Mouse (Mus musculus) T-helper 17 cell (primary cell): ENCODE measurements around the gene Fbf1.

Source experiments
- in situ Hi-C, 2 experiments: fragments of 300-600 bp; cut with MboI, MseI; formaldehyde crosslinking; loops; 1 replicate in 1 of 2; 2 replicates in 1 of 2; pipeline ENCODE4 v1.15.1; 2025; ENCODE audit warnings: high pct_unique_total_duplicates in 2 of 2

The Fbf1 gene

DNA sequence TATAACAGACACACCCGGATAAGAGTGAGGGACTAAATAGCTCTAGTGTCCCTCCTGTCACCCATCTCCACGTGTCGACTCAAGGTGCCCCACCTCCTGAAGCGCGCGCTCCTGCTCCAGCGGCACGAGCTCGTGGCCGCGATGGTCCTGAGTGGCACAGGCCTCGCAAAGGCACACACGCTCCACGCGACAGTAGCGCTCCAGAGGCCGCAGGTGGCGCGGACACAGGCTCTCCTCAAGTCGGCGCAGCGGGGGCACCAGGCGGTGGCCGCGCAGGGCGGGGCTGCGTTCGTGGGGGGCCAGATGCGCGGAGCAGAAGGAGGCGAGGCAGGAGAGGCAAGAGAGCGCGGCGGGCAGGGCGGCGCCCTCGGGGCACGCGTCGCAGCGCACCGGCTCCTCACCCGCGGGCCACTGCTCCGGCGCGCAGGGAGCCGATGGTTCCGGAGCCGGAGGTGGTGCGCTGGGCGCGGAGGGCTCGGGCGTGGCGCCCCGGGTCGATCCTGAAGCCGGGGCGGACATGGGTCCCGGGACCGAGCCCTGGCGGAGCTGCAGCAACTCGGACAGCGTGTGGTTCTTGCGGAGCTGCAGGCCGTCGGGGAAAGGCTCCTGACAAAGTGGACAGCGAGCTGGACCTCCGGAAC, 58.4 kb downstream of the Fbf1 start:
- in situ Hi-C loops, result no loop called here

DNA sequence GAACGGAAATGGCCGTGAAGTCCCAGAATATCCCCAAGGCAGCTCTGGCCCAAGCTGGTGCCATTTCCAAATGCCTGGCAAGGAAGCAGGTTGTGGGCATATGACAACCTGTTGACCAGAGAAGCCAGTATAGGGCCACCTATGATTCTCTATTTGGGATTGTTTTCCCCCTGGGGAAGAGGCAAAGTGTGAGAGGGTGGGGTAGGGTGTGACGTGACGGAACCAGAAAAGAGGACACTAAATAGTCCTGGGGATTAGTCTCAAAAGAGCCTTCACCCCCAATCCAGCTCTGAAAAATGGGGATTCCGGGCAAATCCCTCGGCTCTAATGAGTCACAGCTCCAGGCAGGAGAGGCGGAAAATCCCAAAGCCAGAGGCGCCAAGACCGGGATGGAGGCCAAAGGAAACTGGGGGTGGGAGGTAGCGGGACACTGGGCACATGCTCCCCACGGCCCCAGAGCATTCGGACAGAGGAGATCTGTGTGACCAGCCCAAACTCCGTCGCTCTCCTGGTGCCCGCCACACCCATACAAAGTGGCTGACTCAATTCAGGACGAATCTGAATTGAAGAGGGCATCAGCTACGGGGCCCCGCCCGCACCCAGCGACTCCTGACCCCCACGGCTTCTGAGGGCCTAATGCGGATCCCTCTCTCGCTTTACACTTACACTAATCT, 59.4 kb downstream of the Fbf1 start:
- in situ Hi-C loops, result no loop called here

DNA sequence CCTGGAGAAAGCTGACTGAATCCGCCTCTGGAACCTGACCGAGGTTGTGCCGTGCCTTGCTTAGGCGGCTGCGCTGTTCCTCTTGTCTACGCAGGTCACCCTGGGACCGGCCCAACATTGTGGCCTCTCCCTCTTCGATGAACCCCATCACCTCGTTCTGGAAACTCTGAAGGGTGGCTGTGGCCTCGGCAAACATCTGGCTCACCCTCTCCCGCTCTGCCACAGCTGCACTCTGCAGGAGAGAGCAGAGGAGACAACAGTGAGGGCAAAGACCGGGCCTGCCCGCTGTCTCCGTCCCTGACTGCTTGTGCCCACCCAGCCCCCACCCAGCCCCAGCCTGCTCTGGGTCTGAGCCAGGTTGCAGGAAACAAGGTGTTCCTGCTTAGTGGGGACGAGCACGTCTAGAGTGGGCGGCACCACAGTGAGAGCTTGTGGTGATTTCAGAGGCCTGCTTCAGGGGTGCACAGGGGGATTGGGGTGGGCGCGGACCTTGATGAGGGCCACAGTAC, 60.1 kb downstream of the Fbf1 start:
- in situ Hi-C loops, result no loop called here

DNA sequence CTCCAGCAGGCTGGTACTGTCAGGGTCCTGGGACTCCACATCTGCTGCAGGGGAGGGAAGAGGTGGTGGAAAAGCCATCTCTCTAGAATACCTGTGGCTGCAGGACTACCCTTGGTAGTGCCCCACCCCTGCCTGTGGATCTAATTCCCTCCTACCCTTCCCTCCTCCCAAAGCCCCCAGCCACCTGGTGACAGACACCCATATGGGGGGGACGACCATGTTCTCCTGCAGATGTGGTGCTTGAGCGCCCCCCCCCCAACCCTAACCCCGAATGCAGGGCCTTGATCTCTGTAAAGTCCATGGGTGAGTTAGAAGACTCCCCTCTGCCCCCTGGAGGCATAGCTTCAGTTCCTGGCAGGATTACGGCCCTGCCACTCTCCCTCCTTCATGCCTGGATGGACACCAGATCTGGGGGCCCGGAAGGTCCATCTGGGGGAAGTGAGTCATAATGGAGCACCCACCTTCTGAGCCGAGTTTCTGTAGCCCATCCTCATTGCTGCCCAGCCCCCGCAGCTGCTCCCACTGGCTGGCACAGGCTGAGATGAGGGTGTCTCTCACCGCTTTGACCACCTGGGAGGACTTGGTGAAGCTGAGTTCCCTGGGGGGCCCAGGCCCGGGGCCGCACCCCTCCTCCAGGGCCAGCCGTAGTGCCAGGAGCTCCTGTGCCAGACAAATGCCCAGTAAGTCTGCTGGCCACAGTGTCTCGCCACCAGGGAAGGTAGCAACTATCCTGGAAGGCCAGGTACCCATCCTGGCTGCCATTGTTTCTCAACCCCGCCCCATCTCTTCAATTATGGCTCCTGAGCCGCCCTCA, 60.8 kb downstream of the Fbf1 start:
- in situ Hi-C loops, result no loop called here

DNA sequence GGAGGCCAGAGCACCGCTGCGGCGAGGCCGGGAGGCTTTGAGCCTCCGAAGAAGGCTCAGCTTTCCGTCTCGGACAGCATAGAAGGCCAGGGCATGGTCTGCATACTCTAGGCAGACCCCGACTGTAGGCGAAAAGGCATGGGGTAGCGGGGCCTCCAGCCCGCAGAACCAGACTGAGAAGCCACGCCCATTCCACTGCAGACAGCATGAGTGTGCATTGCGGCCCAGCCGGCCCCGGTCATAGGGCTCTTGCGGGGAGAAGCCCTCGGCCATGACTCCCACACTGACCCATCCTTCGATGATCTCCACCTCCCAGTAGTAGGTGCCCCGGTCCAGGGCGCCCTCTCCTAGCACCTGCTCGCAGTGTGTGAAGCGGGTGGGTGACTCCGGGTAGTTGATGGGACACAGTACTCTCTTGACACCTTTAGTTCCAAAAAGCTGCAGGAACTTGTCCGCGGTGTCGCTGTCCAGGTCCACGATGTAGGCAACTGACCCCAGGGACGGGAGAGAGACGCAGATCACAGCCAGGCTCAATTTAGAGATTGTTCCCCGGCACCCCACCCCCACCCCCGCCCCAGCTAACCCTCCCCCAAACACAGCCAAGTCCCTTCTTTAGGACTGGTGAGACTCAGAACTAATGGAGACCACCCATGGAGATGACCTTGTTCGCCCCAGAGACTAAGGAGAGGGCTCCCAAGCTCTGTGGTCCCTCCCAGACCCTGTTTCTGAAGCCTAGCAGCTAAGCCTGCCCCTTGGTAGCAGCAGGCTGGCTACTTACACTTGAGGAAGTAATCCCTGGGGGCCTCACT, 61.6 kb downstream of the Fbf1 start:
- in situ Hi-C loops, result no loop called here

DNA sequence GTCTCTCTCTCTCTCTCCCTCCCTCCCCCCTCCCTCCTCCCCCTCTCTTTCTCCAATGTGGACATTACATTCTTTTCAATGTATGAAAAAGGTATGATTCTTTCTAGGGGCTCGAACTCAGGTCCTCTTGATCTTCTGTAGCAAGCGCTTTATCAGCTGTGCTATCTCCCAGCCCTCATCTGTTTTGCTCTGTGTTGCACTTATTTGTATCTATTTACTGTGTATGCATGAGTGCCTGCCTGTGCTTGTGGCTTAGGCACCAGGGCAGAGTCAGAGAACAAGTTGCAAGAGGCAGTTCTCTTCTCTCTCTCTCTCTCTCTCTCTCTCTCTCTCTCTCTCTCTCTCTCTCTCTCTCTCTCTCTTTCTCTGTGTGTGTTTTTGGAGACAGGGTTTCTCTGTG, 62.9 kb downstream of the Fbf1 start:
- in situ Hi-C loops, result no loop called here

DNA sequence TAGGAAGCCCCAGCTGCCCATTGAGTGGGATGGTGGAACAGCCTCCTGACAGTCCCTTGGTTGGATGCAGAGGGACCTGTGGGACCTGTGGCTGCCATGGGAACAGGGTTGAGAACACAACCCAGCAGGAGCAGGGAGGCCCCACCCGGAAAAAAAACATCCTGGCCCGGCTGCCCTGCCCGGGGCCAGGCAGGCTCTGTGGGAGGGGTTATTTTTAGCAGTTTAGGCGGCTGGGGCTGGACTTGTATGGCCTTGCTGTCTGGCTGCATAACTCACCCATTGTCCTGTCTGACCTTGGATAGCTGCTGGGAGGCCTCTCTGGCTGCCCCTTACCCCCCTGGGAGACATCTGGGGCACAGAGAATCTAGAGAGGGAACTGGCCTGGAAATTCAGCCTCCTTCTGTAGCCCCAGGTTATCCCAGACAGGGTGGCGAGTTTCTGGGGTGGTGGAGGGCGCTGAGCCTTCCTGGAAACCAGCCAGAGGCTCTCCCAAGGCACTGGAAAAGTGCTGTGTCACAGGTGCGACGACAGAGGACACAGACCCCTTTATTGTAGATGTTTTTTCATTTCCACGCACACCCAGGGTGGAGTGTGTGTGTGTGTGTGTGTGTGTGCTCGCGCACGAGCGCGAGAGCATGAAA, 63.8 kb downstream of the Fbf1 start:
- in situ Hi-C loops, result no loop called here

DNA sequence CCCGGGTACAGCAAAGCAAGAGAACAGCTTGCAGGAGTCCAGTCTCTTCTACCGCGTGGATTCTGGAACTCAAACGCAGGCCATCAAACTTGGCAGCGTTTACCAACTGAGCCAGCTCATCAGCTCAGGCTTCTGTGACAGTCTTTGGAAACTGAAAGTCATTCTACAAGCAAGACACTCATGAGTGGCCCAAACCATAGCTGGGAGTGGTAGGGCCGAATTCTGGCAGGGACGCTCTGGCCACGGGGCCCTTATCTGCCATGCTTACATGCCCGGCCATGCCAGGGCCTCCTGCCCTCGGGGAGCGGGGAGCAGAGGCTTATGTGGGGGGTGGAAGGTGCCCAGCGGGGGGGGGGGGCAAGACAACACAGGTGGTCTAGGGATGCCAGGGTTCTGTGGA, 64.4 kb downstream of the Fbf1 start:
- in situ Hi-C loops, result no loop called here

DNA sequence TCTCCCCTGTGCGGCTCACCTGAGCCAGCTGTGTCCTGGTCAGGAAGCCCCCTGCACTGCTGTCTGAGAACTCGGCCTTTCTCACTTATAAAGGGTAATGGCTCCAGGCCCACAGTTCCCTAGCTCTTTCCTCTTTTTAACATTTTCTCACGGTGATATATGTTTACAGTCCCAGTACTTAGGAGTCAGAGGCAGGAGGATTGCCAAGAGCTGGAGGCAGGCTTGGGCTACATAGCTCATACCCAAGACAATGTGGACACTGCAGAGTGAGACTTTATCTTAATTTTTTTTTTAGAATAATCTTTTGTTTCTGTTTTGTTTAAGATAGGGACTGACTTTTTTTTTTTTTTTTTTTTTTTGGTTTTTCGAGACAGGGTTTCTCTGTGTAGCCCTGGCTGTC, 65.5 kb downstream of the Fbf1 start:
- in situ Hi-C loops, result no loop called here

DNA sequence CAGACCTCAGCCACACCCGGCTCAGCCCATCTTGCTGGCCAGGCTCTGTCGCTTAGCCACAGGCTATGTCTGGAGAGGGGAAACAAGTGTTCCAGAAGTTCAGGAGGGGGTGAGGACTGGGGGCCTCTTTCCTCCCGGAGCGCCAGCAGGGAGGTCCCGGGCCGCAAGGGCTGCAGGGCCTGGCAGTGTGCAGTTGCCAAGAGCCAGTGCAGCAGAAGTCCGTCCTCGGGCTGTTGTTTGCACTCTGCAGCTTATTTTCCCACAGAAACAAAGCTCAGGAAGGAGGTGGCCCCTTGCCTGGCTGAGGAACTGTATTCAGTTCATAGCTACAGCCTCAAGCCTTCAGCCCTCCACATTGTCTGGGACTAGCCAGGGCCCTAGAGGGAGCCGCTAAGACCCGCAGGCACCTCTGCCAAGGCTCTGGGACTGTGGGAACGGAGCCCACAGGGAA, 66.0 kb downstream of the Fbf1 start:
- in situ Hi-C loops, result no loop called here

DNA sequence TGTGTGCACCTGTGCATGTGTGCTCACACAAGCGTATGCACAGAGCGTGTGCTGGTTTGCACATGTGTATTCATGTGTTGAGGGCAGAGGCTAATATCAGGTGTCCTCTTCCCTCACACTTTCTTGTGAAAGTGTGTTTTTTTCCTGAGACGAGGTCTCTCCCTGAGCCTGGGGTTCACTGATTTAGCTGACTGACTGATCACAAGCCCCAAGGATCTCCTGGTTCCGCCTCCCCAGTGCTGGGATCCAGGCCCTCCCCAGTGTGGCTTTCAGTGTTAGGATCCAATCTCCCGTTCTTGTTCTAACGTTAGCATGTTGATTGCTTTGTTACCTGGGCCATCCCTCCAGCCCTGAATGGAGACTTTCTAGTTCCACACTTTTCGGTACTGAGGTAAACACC, 67.1 kb downstream of the Fbf1 start:
- in situ Hi-C loops, result no loop called here

DNA sequence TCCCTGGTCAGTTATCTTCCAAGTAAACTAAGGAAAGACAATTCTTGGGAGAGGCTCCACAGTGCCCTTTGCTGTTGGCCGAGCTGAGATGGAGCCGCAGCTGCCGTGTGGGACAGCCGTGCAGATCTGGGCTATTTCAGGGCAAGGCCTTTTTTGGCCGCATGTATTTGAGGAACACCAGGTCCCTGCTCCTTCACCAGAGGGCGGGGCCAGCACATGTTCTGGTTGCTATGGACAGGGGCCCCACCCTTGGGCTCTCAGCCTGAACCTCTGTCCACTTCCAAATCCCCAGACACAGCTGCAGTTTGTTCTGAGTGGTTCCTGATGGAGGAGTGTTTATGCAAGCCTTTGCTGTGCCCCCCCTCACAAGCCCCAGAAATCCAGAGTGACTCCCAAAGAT, 67.6 kb downstream of the Fbf1 start:
- in situ Hi-C loops, result no loop called here

DNA sequence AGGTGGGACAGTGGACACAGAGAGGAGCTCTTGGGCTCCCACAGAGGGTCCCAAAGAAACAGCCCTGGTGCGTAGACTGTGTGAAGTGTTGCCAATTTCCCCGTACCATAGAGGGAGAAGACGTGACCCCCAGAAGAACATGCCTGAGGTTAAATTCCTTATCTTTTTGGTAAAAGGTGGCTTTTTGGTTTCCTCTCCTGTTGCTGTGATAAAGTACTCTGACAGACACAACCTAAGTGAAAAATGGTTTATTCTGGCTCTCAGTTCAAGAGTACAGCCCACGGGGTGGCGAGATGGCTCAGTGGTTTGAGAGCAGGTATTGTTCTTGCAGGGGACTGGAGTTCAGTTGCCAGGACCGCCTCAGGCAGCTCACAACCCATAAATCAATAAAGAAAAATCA, 68.5 kb downstream of the Fbf1 start:
- in situ Hi-C loops, result no loop called here

DNA sequence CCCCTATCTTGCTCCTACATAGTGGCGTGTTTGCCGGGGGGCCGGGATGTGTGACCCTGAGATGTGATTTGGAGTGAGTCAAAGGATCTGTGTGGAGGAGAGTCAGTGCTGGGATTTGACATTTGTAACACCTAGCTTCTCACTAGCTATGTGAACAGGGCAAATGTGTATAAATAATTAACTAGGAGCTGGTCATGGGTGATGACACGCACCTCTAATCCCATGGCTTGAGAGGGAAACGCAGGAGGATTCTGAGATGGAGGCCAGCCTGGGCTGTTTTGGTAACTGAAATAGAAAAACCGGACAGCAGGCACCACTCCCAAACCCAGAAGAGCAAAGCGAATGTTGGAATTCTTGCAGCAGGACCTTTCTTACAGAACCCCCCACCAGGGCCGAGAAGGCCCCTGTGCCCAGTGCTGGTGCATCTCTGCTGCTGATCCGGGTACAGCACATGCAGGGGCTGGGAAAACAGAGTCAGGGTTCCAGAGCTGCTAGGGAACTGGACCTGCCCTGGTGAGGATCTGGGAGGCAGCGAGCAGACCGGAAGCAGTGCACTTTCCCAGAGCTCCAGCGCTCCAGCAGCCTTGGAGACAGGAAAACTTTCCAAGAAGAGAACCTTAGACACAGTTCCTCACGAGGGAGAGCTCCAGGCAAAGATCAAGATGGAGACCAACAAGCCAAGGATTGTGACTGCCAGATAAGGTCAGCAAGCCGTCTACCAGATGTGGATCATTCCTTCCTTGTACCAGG, 69.1 kb downstream of the Fbf1 start:
- in situ Hi-C loops, result no loop called here

DNA sequence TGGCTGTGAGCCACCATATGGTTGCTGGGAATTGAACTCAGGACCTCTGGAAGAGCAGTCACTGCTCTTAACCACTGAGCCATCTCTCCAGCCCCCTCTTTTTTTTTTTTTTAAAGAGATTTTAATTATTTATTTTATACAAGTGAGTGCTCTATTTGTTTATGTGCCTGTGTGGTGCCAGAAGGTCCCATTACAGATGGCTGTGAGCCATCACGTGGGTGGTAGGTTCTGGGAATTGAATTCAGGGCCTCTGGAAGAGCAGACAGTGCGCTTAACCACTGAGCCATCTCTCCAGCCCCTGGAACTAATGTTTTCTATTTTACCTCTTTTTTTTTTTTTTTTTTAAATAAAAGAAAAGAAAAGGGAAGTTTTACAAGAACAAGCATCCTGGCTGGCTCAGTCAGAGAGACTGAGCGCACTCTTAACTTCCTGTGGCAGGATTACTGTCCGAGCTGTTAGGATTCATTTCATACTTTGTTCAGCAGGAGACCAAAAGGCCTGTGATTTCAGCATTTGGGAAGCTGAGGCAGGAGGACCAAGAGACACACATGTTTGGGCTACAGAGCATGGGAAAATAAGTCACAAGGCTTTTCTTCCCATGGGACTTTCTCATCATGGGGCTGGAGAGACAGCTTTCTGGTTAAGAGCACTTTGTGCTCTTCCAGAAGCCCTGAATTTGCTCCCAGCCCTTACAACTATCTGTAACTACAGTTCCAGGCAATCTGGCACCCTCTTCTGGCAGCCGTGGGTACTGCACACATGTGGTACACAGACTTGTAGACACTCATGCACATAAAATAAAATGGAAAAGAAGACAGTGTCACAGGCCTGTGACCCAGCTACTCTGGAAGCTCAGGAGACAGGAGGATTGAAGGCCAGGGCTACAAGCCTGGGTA, 71.5 kb downstream of the Fbf1 start:
- in situ Hi-C loops, result no loop called here

DNA sequence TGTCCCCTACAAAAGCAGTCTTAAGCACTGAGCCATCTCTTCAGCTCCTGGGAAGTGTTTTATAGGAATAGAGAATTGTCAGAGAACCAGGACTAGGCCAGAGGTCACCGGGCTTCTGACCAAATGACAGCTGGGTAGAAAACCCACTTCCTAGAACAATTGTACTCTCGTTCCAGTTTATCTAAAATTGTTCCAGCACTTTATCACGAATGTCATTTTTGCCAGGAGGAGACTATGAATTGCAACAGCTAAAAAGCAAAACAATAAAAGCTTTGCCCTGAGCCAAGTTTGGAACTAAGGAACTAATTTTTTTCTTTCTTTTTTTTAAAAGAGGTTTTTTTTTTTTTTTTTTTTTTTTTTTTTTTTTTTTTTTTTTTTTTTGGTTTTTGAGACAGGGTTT, 72.4 kb downstream of the Fbf1 start:
- in situ Hi-C loops, result no loop called here

DNA sequence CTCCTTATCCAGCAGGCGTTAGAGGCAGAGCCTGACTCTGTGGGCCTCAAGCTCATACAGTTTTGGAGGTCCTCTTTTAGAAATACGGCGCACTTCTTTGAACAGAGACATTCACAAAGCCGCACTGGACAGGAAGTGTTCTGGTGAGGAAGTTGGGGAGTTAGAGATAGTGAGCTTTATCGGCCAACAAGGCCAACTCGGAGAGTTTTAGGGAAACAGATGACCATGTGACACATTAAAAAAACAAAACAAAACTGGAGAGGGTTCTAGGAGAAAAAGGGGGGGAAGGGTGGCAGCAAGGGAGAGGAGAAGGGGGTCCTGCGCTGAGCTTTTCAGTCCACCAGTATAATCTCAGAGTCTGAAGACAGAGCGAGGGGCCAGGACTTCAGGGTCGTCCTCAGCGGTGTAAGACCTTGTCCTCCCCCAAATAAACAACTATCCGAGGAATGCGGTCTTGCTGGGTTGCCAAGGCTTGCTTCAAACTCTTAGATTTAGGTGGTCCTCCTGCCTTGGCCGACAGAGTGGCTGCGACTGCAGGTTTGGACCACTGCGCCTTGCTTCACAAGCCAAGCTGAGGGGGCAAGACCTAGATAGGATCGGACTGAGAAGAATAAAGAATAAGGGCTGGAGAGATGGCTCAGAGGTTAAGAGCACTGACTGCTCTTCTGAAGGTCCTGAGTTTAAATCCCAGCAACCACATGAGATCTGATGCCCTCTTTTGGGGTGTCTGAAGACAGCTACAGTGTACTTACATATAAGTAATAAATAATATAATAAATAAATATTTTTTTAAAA, 74.0 kb downstream of the Fbf1 start:
- in situ Hi-C loops, result loop anchor here in 1 of 2 experiments (5.0 kb wide), 1 partner anchor 38 kb away; the partner anchor contains the start of gene Trim65

DNA sequence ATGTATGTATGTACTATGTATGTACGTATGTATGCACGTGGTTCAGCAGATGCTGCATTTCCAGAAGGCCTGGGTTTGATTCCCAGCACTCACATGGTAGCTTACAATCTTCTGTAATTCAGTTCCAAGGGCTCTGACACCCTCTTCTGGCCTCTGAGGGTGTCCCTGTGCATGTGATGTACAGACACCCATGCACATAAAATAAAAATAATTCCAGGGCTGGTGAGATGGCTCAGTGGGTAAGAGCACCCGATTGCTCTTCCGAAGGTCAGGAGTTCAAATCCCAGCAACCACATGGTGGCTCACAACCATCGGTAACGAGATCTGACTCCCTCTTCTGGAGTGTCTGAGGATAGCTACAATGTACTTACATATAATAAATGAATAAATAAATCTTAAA, 75.0 kb downstream of the Fbf1 start:
- in situ Hi-C loops, result loop anchor here in 1 of 2 experiments (5.0 kb wide), 1 partner anchor 39 kb away; the partner anchor contains the start of gene Trim65
